Mouse (Mus musculus) mesoderm, embryonic 11.5 days (tissue): ENCODE measurements around the gene Adamtsl5.

ENCODE experiments used
- DNase-seq: peaks from one replicate; pipeline ENCODE4 v3.0.0-alpha.2; 2012; ENCODE audit warnings: low read depth, low spot score

Adamtsl5 gene

GRCm38 (mm10) chr10:80348244-80348781, at the start of gene Adamtsl5:
TSS of gene Adamtsl5 (minus strand) at chr10:80348412.
- DNase-seq, result peak; percentile 62

DNA sequence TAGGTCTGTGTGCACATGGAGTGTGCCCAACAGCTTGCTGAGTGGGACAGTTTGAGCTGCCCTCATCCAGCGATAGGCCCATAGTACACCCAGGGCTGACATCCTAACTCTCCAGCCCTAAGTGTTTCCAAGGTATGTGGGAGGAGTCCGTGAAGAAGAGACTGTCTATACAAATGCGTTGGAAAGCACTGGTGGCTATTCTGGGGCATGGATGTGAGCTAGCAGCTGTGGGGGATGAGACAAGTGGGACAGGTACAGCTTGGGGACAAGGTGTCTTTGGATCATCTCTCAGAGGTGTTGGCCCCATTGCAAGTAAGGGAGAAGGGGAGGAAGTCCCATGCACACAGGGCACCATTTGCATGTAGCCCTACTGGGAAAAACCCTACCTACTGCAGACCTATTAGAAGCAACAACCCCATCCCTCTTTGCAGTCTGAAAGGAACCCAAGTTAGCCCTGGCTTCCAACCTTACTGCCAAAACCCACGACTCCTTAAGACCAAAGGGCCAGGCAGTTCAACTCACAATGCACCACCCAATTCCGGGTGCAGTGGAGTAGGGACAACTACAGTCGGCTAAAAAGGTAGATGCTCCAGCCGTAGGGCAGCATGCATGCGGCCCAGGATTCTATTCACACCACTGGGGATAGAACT, 49.4 kb upstream of the Adamtsl5 start:
- DNase-seq, result no peak

DNA sequence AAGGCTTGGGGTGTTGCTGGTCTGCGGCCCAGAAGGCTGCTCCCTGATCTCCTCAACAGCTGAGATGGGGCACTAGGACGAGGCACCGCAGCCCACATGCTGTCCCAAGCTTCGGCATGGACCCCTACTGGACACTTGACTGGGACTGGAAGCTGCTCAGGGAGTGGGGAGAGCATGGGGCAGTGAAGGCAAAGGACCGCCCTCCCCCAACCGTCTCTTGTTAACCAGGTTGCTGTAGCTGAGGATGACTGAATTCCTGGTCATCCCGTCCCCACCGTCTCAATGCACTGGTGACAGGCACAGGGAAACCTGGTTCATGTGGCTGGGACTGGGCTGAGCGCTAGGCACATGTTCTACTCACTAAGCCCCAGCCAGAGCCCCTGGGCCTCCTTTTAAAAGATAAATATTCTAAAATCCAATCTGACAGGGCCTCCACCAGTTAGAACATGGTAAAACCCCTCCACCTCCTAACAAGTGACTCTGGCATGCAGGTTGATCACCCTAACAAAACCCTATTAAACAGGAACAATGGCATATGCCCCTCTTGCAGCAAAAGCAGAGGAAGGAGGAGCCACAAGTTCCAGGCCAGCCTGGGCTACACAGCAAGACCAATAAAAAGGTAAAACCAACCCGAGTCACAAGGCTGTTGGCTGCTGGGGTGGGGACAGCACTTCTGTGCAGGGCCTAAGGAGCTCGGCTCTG, 48.8 kb upstream of the Adamtsl5 start:
- no peak for DNase-seq

- DNase-seq, result no peak
Measured at GRCm38 (mm10) chr10:80395025-80395627, 46.9 kb upstream of the Adamtsl5 start.

GRCm38 (mm10) chr10:80392687-80393086, 44.5 kb upstream of the Adamtsl5 start:
- DNase-seq, result no peak

DNA sequence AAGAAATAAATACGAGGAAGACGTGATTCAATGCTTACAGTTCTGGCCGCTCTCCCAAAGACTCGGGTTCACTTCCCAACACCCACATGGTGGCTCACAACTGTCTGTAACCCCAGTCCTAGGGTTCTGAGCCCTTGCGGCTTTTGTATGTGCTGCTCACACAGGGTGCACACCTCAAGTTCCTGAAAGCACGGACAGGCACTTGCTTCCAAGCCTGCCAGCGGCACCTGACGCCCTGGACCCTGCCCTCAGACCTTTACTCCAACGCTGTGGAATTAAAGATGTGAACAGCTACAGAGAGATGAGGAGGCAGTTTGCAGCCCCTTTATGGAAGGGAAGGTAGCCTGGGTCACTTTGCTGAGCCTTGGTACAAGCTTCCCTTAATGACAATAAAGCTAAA, 42.5 kb upstream of the Adamtsl5 start:
- no peak for DNase-seq

GRCm38 (mm10) chr10:80389185-80389708, 41.0 kb upstream of the Adamtsl5 start:
- DNase-seq, result no peak

DNA sequence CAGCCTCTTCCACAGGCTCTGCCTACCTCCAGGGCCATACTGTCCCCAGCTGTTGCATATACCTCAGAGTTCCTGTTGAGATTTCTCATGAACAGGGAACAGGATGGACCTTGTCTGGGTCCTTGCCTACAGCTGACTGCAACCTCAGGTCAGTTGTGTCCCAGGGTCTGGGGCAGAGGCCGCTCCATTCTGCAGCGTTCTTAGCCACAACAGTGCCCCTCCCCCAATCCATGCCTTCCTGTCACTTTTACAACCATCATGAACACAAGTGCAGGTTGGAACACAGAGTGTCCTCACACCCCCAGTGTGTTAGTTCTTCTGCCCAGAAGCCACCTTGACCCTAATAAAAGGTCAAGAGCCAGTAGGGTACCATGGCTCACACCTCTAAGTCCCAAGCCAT, 40.5 kb upstream of the Adamtsl5 start:
- no peak for DNase-seq

GRCm38 (mm10) chr10:80387522-80387959, 39.3 kb upstream of the Adamtsl5 start, which contains the start of gene Mex3d:
TSS of gene Mex3d (minus strand) at chr10:80387659.
- DNase-seq, result peak; percentile 91

DNA sequence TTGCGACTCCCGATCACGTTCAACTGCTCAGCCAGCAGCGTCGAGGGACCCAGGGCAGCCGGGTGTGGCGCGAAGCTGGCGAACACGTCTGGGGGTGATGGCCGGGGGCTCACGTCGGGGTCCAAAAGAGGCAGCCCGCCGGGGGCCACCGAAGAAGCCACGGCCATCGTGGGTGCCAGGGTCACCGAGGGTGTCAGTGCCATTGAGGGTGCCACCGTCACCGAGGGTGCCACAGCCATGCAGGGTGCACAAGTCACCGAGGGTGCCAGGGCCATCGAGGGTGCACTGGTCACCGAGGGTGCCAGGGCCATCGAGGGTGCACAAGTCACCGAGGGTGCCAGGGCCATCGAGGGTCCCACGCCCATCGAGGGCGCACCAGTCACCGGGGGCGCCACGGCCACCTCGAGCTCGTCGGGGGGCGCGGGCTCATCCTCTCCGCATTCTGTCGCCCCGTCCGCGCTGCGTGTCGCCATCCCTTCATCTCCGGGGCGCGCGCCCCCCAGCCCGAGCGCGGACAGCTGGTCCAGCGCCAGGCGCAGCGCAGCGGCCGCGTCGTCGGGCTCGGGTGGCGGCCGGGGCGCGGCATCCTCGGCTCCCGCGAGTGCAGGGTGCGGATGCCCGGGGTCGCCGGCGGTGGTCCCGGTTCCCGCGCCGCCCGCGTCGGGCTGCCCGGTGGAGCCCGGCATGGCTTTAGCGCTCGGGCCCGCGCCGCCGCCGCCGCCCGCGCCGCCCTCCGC, 38.7 kb upstream of the Adamtsl5 start:
- no peak for DNase-seq

DNA sequence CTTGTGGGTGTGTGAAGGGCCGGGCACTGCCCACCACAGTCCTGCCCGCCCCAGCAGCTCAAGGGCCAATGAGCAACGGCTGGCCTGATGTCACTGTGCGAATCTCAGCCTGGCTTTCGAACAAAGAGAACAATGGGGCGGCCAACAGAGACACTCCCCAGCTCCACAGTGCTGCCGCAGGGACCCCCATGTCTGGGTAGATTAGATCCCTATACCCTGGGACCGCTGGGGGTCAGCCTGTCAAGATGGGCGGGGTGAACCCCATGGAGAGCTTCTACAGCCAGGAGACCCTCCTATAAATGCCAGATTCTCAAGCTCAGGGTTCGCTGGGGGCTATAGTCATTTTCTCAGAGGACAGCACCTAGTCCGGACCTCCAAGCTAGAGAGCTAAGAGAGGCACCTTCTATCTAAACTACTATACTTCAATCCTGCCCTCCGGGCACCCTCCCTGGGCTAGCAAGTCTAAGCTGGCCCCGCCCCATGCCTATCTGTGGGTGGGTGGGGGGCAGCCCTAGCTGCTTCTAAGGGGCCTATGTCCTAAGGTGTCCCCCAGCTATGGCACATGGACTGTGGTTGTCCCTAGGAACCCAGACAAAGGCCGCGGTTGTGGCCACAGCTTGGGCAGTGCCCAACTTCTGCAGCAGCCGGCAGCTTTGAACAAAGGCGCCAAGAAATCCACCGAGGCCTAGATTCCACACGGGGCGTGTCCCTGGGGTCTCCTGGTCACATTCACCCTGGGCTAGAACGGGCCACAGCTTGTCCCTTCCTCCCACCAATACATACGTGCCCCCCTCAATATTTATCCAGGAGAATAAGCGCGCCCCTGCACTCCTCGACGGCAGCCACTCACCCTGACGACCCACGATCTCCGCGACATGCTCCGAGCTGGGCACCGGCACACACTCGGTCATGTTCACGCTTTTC, 37.9 kb upstream of the Adamtsl5 start:
- peak; percentile 83 for DNase-seq

DNA sequence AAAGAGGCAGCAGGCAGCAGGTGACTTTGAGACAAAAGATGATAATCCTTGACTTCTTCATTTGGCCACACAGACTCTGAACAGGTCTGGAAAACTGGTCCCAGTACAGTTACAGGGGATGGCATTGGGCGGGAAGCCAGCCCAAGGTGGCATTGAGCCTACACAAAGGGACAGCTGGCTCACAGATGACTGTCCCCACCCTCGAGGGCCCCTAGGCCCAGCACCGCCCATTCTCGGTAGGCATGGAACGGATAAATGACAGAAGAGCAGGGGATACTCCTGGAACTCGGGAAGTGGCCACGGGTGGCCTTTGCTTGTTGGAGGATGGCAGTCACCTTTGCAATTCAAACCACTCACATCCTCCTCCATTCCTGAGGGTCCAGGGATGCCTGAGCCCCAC, 37.1 kb upstream of the Adamtsl5 start:
- DNase-seq, result no peak

DNA sequence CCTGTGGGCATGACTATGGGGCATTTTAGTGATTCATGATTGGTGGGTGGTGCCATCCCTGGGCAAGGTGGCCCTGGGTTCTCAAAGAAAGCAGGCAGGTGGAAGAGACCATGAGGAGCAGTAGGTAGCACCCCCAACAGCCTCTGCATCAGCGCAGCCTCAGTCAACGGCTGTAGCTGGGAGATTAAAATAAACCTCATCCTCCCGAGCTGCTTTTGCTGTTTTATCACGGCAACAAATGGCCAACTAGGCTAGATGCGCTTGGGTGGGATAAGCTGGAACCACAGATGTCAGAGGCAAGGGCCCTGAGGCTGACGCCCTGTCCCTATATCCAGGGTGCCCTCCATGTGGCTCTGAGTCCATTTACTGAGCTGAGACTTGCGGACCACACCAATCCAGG, 36.5 kb upstream of the Adamtsl5 start:
- no peak for DNase-seq

DNA sequence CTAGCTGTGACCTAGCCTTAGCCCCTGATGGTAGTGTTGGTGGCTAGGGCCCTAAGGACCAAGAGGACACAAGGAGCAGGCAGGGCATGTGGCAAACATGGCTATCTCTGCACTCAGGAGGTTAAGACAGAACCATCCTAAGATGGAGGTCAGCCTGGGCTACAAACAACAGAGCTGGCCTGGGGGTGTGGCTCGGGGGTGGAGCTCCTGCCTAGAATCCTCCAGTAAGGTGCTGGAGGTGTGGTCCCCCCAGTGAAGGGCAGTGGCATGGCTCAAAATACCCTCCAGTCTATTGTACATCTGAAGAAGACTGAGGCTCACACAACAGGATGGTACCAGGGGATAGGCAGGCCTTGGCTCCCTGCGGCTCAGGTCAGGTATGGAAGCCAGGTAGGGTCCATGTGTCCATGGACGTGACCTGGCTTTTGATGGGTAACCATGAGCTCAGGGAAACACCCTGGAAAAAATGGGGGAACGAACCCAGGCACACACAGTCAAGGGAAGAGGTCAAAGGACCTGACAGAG, 36.0 kb upstream of the Adamtsl5 start:
- DNase-seq, result no peak

DNA sequence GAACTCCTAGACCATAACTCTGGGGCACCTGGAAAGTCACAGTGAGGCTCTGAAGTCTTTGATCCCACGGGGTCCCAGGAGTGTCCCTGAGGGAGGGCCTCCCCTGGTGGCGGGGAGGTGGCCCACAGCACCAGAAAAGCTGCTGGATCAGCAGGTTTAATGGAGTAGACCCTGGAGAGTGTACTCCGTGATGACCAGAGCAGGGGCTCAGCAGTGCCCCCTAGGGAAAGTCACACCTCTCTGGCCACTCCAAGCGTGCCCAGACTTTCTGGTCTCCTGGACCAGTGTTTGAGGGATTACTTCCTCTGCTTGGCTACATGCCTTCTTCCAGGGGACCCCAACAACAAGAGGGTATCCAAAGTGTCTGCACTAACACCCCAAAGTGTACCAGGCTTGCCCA, 35.2 kb upstream of the Adamtsl5 start:
- no peak for DNase-seq

GRCm38 (mm10) chr10:80382641-80383365, 34.6 kb upstream of the Adamtsl5 start:
- DNase-seq, result no peak

DNA sequence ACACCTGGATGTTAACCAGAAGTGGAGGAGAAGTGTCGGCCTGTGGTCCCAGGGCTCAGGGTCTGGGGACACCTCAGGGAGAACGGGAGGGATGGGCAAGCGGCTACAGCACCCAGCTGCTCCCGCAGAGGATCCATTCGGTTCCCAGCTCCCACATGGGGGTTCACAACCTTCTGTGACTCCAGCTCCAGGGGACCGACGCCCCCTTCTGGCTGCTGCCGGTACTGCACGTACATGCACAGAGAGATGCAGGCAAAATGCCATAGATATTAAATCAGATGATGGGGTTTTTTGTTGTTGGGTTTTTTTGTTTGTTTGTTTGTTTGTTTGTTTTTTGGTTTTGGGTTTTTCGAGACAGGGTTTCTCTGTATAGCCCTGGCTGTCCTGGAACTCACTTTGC, 29.5 kb upstream of the Adamtsl5 start:
- no peak for DNase-seq

DNA sequence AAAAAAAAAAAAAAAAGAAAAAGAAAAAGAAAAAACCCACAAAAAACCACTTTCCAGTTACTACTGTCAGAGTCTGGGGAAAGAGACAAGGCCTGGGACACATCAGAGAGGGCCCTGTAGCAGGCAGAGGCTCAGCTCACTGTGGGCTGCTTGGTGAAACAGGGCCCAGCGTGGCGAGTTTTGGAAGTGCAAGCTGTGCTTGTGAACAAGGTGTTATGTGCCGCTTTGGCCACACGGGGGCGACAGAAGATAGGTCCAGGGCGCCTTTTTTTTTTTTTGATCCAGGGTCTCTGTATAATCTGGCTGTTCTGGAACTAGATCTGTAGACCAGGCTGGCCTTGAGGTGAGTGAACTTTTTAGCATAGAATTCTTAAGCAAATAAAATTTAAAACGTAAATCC, 27.9 kb upstream of the Adamtsl5 start:
- DNase-seq, result peak; percentile 95

DNA sequence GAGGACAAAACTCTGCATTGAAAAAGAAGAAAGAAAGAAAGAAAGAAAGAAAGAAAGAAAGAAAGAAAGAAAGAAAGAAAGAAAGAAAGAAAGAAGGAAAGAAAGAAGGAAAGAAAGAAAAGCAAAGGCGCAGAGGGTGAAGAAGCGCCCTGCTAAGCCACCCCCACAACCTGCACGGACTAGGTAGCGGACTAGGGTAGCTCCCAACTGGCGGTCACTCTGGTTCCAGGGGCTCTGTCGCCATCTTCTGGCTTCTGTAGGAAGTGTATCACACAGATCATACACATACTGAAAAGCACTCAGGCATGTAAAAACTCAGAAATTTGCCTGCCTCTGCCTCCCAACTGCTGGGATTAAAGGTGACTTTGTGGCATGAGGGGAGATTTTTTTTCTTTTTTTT, 25.9 kb upstream of the Adamtsl5 start:
- peak; percentile 75 for DNase-seq

- no peak for DNase-seq
Measured at GRCm38 (mm10) chr10:80372706-80373105, 24.5 kb upstream of the Adamtsl5 start.
